Mouse (Mus musculus): ENCODE results near the gene Tcf7.
A peak's percentile ranks its signal among the peaks of the same experiment; 100 is the strongest.

GRCm38 (mm10) chr11:52260878-52261277 is 21.9 kb downstream of the Tcf7 start:
- TF ChIP-seq MAX (IDR thresholded peaks at IDR 0.05): peak; percentile 49
- TF ChIP-seq CTCF (IDR thresholded peaks at IDR 0.05; ENCODE audit: control insufficient read depth, insufficient read depth, insufficient read length): no peak
- TF ChIP-seq CEBPB (IDR thresholded peaks at IDR 0.05; ENCODE audit: low read depth): no peak
- no peak for TF ChIP-seq MYOD1 (IDR thresholded peaks at IDR 0.05; ENCODE audit: control insufficient read depth, insufficient read length, low read depth)
- no peak for TF ChIP-seq MYOG (IDR thresholded peaks at IDR 0.05; ENCODE audit: control insufficient read depth, extremely low read depth, insufficient read length)
- TF ChIP-seq USF1 (IDR thresholded peaks at IDR 0.05; ENCODE audit: low read depth): no peak
